Mouse (Mus musculus): ENCODE data around the gene Gse1. TPM values are rescaled to one million over a fixed set of nuclear protein-coding genes. Genes with fewer than 3 reads are reported as not detected.
A peak's percentile ranks its signal among the peaks of the same experiment; 100 is the strongest.

Gene Gse1
- polyA plus RNA-seq, 1 experiment from 2014 or later, result 11.3 TPM

DNA sequence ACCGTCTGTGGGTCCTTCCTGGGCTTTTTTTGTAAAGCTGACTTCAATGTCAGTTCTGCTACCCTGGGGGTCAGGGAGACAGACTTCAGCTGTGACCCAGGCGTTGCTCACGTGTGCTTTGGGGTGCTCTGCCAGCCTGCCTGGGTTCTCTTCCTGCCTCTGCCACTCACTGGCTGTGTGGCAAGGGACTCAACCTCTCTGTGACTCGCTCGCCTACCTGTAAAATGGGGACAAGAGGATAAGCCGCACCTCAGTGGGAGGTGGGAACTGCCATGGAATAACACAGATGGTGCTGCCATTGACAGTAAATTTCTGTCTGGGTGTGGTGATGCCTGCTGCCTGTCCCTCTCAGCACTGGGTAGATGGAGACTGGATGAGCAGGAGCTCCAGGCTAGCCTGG, 287.4 kb downstream of the Gse1 start:
- ATAC-seq (ENCODE audit: low FRiP score, low TSS enrichment), result no peak
- Histone ChIP-seq H3K4me1 (ENCODE audit: control insufficient read depth, insufficient read depth, low read length) (peaks cover 78% of the 10 kb centered on the region), H3K9ac (ENCODE audit: low read depth, low read length) (no peak overlapping the region), H3K9me3 (ENCODE audit: control insufficient read depth, low read length) (no peaks in the 10 kb centered on the region), H3K4me3 (ENCODE audit: low read length) (no peak overlapping the region), H3K27me3 (ENCODE audit: control insufficient read depth, insufficient read depth, low read length) (no peaks in the 10 kb centered on the region), H3K27ac (ENCODE audit: low read depth, low read length) (no peak overlapping the region), H3K36me3 (ENCODE audit: control insufficient read depth, insufficient read depth, low read length) (no peaks in the 10 kb centered on the region), H3K4me2 (replicated peaks; ENCODE audit: low read depth, low read length) (no peak overlapping the region)
- 83% methylated on average over 6 of the region's 6 CpGs for WGBS

DNA sequence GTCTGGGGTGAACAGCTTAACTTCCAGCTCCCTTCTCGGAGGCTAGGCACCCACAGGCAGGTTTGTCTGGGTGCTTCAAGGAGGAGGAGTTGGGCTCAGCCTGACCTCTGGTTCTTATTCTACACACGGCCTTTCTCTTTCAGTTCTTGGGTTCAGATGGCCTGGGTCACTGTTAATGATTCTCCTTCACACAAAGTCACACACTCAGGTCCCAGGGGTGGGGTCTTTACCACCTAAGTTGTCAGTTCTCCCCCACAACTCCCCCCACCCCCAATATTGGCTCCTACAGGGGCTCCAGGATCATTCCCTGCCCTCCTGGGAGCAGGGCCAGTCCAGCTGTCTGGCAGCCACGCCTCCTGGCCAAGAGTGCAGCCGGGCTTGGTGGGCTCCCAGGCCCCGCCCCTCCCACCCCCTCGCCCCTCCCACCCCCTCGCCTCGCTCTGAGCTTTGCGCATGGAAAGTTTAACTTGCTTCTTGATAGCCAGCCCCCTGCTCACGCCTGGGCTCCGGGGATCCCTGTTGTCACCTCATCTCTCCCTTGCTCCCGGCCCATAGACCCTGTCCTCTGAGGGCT, 288.0 kb downstream of the Gse1 start:
- Histone ChIP-seq H3K4me3 (ENCODE audit: low read length) (no peak overlapping the region; the same call in 1 of the 2 replicates), H3K27me3 (ENCODE audit: control insufficient read depth, insufficient read depth, low read length) (no peaks in the 10 kb centered on the region), H3K9ac (ENCODE audit: low read depth, low read length) (no peak overlapping the region), H3K36me3 (ENCODE audit: control insufficient read depth, insufficient read depth, low read length) (no peaks in the 10 kb centered on the region), H3K27ac (ENCODE audit: low read depth, low read length) (0 out of 2 replicates have a peak overlapping the region, but pooled peaks have one; percentile 4), H3K4me1 (ENCODE audit: control insufficient read depth, insufficient read depth, low read length) (peaks cover 78% of the 10 kb centered on the region), H3K9me3 (ENCODE audit: control insufficient read depth, low read length) (no peaks in the 10 kb centered on the region), H3K4me2 (replicated peaks; ENCODE audit: low read depth, low read length) (peak overlapping the region; percentile 17; the same call in 1 of the 2 replicates)
- 13% methylated on average over 12 of the region's 12 CpGs for WGBS
- peak; percentile 32 for ATAC-seq (ENCODE audit: low FRiP score, low TSS enrichment)

DNA sequence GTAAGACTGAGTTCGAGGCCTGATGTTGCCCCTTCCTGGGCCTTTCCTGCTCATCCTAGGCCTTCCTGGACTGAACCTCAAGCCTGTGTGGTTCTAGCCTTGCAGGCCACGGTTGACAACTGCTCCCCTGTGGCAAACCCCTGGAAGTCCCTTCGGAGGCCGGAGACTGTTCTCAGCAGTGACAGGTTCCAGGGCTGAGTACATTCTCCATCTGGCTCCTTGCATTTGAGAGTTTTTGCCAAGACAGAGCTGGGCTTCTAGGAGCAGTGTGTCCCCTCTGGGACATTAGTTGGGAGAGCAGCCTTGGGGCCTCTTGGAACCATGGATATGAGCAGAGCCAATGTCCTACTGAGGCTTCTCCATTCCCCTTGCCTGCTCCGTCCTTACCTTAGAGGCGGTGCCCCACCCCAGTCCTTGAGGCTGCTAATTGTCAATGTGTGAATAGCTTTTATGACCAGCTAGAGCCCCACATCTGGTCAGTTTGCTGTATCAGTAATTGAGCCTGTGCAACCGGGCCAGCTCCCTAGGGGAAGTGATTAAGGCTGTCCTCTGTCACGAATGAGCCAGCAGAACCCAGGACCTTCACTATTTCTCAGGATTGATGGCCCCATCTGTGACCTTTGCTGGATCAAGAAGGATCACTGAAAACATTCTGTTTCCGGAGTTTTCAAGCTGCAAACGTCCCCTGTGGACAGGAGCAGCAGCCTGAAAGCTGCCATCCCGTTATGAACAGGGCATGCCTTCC, 289.6 kb downstream of the Gse1 start:
- Histone ChIP-seq H3K9me3 (ENCODE audit: control insufficient read depth, low read length) (no peaks in the 10 kb centered on the region), H3K4me1 (ENCODE audit: control insufficient read depth, insufficient read depth, low read length) (peaks cover 69% of the 10 kb centered on the region), H3K27ac (ENCODE audit: low read depth, low read length) (peak overlapping the region; percentile 3; the same call in 1 of the 2 replicates), H3K36me3 (ENCODE audit: control insufficient read depth, insufficient read depth, low read length) (no peaks in the 10 kb centered on the region), H3K4me2 (replicated peaks; ENCODE audit: low read depth, low read length) (no peak overlapping the region), H3K9ac (ENCODE audit: low read depth, low read length) (no peak overlapping the region), H3K4me3 (ENCODE audit: low read length) (no peak overlapping the region), H3K27me3 (ENCODE audit: control insufficient read depth, insufficient read depth, low read length) (no peaks in the 10 kb centered on the region)
- 21% methylated on average over 11 of the region's 11 CpGs for WGBS
- no peak for ATAC-seq (ENCODE audit: low FRiP score, low TSS enrichment)

DNA sequence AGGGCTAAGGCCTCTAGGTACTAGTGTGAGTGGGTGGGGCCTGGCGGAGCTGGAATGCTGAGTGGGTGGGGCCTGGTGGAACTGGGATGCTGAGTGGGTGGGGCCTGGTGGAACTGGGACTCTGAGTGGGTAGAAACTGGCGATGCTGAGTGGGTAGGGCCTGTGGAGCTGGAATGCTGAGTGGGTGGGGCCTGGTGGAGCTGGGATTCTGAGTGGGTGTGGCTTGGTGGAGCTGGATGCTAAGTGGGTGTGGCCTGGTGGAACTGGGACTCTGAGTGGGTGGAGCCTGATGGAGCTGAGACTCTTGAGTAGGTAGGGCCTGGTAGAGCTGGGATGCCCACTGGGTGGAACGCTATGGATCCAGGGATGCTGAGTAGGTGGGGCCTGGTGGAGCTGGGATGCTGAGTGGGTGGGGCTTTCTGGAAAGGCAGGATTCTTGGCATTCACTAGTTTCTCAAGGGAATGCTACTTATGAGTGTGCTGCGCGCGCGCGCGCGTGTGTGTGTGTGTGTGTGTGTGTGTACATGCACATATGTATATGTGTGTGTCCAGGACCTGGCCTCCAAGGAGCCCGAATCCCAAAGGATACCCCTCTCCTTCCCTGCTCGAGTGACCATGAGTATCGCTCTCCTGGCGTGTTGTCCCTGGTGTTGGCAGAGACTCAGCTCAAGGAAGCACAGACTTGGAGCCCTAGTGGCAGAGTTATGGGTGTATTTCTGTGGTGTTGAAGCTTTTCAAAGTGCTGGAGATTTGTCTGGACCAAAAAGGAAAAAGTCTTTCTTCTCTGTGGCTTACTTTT, 290.7 kb downstream of the Gse1 start:
- H3K36me3 ChIP-seq (ENCODE audit: control insufficient read depth, insufficient read depth, low read length), result no peaks in the 10 kb centered on the region
- no peak overlapping the region for H3K4me3 ChIP-seq (ENCODE audit: low read length)
- H3K27me3 ChIP-seq (ENCODE audit: control insufficient read depth, insufficient read depth, low read length), result no peaks in the 10 kb centered on the region
- WGBS, result 49% methylated on average over 14 of the region's 14 CpGs
- H3K4me2 ChIP-seq (replicated peaks; ENCODE audit: low read depth, low read length), result no peak overlapping the region
- 0 out of 2 replicates have a peak overlapping the region, but pooled peaks have one; percentile 3 for H3K27ac ChIP-seq (ENCODE audit: low read depth, low read length)
- H3K9me3 ChIP-seq (ENCODE audit: control insufficient read depth, low read length), result no peaks in the 10 kb centered on the region
- peaks cover 67% of the 10 kb centered on the region for H3K4me1 ChIP-seq (ENCODE audit: control insufficient read depth, insufficient read depth, low read length)
- no peak overlapping the region for H3K9ac ChIP-seq (ENCODE audit: low read depth, low read length)
- peak; percentile 13; the same call in 1 of the 2 replicates for ATAC-seq (ENCODE audit: low FRiP score, low TSS enrichment)

DNA sequence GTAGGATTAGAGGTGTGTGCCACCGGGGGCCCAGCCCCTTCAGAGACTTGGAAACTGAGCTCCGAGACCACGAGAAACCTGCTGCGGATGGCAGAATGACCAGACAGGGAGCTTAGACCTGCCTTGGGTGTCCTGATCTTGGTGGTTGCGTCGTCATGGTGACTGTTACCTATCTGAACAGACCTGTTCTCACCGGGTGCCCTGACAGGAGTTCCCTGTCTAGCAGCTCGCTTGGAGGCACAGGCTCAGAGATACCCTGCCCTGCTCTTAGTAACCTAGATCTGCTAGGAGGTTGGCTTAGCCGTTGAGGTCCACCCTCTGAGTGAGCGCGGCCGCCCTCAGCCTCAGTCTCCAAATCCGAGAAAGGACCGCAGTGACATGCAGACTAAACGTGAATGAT, 292.0 kb downstream of the Gse1 start:
- WGBS, result 63% methylated on average over 15 of the region's 15 CpGs
- Histone ChIP-seq H3K27me3 (ENCODE audit: control insufficient read depth, insufficient read depth, low read length) (no peaks in the 10 kb centered on the region), H3K4me2 (replicated peaks; ENCODE audit: low read depth, low read length) (no peak overlapping the region), H3K4me3 (ENCODE audit: low read length) (no peak overlapping the region), H3K4me1 (ENCODE audit: control insufficient read depth, insufficient read depth, low read length) (peaks cover 63% of the 10 kb centered on the region), H3K27ac (ENCODE audit: low read depth, low read length) (no peak overlapping the region), H3K9ac (ENCODE audit: low read depth, low read length) (no peak overlapping the region), H3K9me3 (ENCODE audit: control insufficient read depth, low read length) (no peaks in the 10 kb centered on the region), H3K36me3 (ENCODE audit: control insufficient read depth, insufficient read depth, low read length) (no peaks in the 10 kb centered on the region)
- no peak for ATAC-seq (ENCODE audit: low FRiP score, low TSS enrichment)

DNA sequence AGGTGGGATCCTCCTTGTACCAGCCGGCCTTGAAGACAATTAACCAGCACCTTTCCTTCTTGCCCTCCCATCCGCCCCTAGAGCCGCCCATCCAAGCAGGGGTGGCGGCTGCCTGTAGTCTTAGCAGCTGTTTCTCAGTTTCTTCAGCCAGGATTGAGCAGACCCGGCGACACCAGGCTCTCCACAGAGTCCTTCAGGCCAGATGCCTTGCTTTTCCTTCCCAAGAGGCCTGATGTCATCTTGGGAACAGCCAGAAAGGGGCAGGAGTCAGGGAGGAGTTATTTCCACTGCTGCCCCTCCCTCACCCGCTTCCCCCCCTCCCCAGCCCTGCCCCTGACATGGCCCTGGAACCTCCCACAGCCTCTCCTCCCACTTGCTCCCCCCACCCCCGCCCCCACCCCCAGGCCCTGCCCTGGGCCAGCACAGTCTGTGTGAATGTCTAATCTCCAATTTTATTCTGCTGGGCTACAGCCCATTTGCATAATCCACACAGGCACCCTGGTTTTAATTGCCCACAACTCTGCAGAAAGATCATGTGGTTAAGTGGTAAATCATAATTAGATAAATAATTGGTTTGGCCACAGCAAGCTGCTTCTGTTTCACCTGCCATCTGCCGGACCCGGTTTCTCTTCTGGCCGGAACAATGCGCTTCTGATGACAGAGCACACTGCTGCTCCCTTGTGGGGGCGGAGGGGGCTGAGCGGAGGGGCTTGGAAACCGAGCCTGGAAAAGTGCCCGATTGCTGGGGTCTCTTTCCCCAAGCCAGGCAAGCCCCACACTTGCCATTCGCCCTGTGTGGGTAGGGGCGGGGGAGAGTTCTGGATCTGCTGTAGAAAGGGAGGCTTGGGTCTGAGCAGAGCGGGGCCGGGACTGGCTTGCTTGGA, 292.7 kb downstream of the Gse1 start:
- Histone ChIP-seq H3K36me3 (ENCODE audit: control insufficient read depth, insufficient read depth, low read length) (no peaks in the 10 kb centered on the region), H3K9me3 (ENCODE audit: control insufficient read depth, low read length) (no peaks in the 10 kb centered on the region), H3K27ac (ENCODE audit: low read depth, low read length) (no peak overlapping the region; the same call in 1 of the 2 replicates), H3K4me1 (ENCODE audit: control insufficient read depth, insufficient read depth, low read length) (peaks cover 67% of the 10 kb centered on the region), H3K4me2 (replicated peaks; ENCODE audit: low read depth, low read length) (no peak overlapping the region; the same call in 1 of the 2 replicates), H3K4me3 (ENCODE audit: low read length) (no peak overlapping the region), H3K9ac (ENCODE audit: low read depth, low read length) (peak overlapping the region; percentile 19; the same call in 1 of the 2 replicates), H3K27me3 (ENCODE audit: control insufficient read depth, insufficient read depth, low read length) (no peaks in the 10 kb centered on the region)
- 17% methylated on average over 20 of the region's 20 CpGs for WGBS
- ATAC-seq (ENCODE audit: low FRiP score, low TSS enrichment), result peak; percentile 34

DNA sequence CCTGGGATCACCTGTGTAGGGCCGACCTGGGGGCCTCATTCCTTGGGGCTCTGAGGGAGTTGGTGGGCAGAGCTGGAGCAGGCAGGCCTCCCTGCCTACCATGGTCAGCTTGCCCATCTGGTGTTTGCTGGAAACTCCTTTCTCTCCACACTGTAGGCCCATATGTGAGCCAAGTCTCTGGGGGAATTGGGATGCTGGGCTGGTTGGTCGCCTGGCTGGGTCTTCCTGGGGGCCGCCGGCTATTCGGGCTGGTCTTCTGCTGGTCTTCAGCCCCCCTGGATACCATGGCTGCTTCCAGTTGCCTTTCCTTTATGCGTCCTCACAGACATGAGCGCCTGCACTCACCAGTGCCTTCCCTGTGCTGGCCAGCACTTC, 293.3 kb downstream of the Gse1 start:
- Histone ChIP-seq H3K4me2 (replicated peaks; ENCODE audit: low read depth, low read length) (no peak overlapping the region), H3K36me3 (ENCODE audit: control insufficient read depth, insufficient read depth, low read length) (no peaks in the 10 kb centered on the region), H3K9me3 (ENCODE audit: control insufficient read depth, low read length) (no peaks in the 10 kb centered on the region), H3K9ac (ENCODE audit: low read depth, low read length) (no peak overlapping the region), H3K4me3 (ENCODE audit: low read length) (no peak overlapping the region), H3K27me3 (ENCODE audit: control insufficient read depth, insufficient read depth, low read length) (no peaks in the 10 kb centered on the region), H3K27ac (ENCODE audit: low read depth, low read length) (no peak overlapping the region; the same call in 1 of the 2 replicates), H3K4me1 (ENCODE audit: control insufficient read depth, insufficient read depth, low read length) (peaks cover 67% of the 10 kb centered on the region)
- WGBS, result 70% methylated on average over 7 of the region's 7 CpGs
- ATAC-seq (ENCODE audit: low FRiP score, low TSS enrichment), result no peak

DNA sequence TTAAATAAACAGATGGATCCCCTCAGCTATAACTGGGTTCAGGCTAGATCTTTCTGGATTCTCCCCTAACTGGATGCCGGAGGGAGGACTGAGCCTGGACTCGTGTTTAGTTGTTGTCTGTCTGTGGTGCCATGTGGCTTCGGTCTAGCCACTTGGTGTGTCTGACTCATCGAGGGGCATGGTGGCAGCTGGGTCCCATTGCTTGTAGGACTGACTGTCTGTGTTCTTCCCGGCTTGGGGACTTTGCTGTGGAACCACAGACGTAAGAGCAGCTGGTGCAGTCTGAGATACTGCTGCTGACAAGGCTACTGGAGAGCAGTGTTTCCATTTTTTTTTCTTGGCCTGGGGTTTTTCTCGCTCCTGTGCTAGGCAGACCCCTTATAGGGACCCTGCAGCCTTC, 295.4 kb downstream of the Gse1 start:
- Histone ChIP-seq H3K4me3 (ENCODE audit: low read length) (no peak overlapping the region), H3K9me3 (ENCODE audit: control insufficient read depth, low read length) (no peaks in the 10 kb centered on the region), H3K4me2 (replicated peaks; ENCODE audit: low read depth, low read length) (no peak overlapping the region), H3K36me3 (ENCODE audit: control insufficient read depth, insufficient read depth, low read length) (no peaks in the 10 kb centered on the region), H3K9ac (ENCODE audit: low read depth, low read length) (no peak overlapping the region), H3K27ac (ENCODE audit: low read depth, low read length) (no peak overlapping the region), H3K4me1 (ENCODE audit: control insufficient read depth, insufficient read depth, low read length) (peaks cover 66% of the 10 kb centered on the region), H3K27me3 (ENCODE audit: control insufficient read depth, insufficient read depth, low read length) (no peaks in the 10 kb centered on the region)
- ATAC-seq (ENCODE audit: low FRiP score, low TSS enrichment), result no peak
- WGBS, result 68% methylated on average over 7 of the region's 7 CpGs

Data from kidney, embryonic 14.5 days (tissue).